Mouse (Mus musculus): ENCODE results near the gene Rbbp8nl. TPM values are rescaled to one million over a fixed set of nuclear protein-coding genes. Genes with fewer than 3 reads are reported as not detected.

Rbbp8nl gene
- polyA plus RNA-seq, 1 experiment from 2014 or later: not detected

DNA sequence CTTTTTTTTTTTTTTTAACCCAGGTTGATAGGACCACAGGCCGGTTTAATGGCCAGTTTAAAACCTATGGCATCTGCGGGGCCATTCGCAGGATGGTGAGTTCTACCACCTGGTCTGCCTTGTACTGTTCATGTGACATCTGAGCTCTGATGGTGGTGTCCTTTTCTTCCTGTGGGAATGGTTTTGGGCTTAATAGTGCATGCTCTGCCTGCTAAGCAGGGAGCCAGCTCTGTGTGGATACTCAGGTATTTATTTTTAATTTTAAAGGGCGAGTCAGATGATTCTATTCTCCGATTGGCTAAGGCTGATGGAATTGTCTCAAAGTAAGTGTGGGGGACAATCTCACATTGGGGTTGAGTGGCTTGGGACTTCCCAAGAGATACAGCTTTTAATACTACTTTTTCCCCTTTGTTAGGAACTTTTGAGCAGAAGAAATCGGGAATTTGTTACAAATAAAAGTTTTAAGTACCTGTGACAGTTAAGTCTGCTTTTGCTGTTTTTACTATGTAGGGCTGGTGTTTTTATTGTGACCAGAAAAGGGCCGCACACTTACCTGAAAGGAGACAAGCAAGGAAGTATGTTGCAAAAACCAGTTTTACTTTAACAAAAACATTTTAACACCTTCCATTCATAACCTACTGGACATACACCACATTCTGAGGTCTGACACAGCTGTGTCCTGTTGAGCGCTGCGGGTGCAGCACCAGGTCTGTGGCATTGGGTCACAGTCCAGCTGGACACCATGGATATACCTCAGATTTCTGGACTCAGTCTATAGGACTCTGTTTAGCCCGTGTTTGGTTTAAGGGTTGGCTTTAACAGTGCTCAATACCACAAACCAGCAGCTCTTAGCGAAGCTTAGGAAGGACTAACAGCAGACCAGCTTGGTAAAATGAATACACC, 31.5 kb downstream of the Rbbp8nl start:
- H3K79me2 ChIP-seq (ENCODE audit: inconsistent target): peaks cover 14% of the 10 kb centered on the region
- H3K36me3 ChIP-seq (ENCODE audit: inconsistent target): peaks cover 7% of the 10 kb centered on the region; the same call in 1 of the 2 replicates
- H3K27ac ChIP-seq: peak overlapping the region; percentile 49
- peak overlapping the region; percentile 96 for H3K4me3 ChIP-seq (ENCODE audit: inconsistent target)
- WGBS (ENCODE audit: missing documents): 61% methylated on average over 11 of the region's 11 CpGs

DNA sequence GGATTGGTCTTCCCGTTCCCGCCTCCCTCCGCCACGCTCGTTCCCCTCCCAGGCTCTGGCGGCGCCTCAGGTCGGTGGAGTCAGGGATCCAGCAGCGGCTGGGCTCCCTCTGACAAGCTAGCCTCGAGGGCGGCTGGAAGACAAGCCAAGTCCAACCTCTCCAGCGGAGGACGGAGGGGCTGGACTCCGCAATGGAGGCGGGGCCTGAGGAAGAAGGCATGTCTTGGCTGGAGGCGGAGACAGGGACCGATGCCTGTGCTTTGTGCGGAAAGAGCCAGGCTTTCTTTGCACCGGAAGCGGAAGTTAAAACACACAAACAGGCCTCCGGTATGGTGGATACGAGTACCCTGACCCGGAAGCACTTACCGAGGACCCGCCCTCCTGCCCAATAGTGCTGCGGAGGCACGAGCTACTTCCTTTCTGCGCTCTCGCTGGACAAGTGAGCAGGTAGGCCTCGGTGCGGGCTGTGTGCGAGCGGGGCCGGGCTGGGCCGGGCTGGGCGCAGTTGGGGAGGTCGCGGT, 32.6 kb downstream of the Rbbp8nl start, which contains the start of gene Rps21:
Rps21 (plus strand) TSS at position 377 of the 521 bp plus-strand sequence.
- Histone ChIP-seq H3K79me2 (ENCODE audit: inconsistent target) (peaks cover 14% of the 10 kb centered on the region), H3K4me3 (ENCODE audit: inconsistent target) (peak within 1 kb of the TSS; percentile 96), H3K27ac (peak within 1 kb of the TSS; percentile 71), H3K36me3 (ENCODE audit: inconsistent target) (peaks cover 7% of the 10 kb centered on the region; the same call in 1 of the 2 replicates)
- WGBS (ENCODE audit: missing documents): 2% methylated on average over 38 of the region's 38 CpGs

DNA sequence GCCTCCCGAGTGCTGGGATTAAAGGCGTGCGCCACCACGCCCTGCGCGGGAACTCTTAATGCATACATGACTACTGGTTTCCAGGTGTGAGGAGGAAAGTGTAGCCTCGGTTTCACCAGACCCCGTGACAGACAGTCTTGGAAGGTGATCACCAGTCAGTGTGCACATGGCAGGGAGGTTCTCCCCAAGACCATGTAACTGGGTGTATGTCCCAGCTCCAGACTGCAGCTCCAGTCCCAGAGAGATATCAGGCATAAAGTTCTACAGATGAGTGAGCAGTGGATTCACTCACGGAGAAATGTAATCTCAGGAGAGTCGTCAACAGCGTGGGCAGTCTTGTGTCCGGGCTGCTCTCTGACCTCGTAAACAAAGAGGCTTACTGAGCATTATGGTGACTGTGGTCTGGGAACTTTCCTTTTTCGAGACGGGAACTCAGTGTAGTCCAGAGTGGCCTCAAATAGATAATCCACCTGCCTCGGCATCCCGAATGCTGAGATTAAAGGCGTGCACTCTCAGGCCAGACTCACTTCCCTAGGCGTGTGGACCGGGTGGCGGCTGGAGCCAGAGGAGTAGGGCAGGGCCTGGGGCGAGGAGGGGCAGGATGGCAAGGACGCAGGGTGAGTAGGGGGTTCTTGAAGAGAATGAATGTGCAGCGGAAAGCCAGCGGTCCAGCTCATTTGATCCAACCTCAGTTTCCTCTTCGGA, 33.2 kb downstream of the Rbbp8nl start:
- Histone ChIP-seq H3K36me3 (ENCODE audit: inconsistent target) (peaks cover 7% of the 10 kb centered on the region; the same call in 1 of the 2 replicates), H3K27ac (peak overlapping the region; percentile 71), H3K4me3 (ENCODE audit: inconsistent target) (peak overlapping the region; percentile 55), H3K79me2 (ENCODE audit: inconsistent target) (peaks cover 14% of the 10 kb centered on the region)
- WGBS (ENCODE audit: missing documents): 23% methylated on average over 25 of the region's 26 CpGs

DNA sequence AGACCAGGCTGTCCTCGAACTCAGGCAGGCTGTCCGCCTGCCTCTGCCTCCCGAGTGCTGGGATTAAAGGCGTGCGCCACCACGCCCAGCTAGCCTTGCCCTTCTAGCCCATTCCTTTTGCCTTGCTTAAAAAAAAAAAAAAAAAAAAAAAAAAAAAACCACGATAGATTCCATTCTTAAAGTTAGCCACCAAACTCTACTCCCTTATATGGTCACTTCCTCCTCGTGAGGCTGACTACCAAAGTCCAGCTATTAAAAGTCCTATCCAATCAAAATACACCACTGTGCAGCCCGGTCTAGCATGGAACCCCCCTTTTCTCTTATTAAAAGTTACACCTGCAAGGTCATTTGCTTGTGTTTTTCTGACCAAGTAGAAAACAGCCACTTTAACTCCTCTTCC, 34.0 kb downstream of the Rbbp8nl start:
- peak overlapping the region; percentile 71; the same call in 1 of the 2 replicates for H3K27ac ChIP-seq
- peaks cover 3% of the 10 kb centered on the region; the same call in 1 of the 2 replicates for H3K36me3 ChIP-seq (ENCODE audit: inconsistent target)
- peak overlapping the region; percentile 55; the same call in 1 of the 2 replicates for H3K4me3 ChIP-seq (ENCODE audit: inconsistent target)
- peaks cover 14% of the 10 kb centered on the region for H3K79me2 ChIP-seq (ENCODE audit: inconsistent target)
- 52% methylated on average over 2 of the region's 9 CpGs for WGBS (ENCODE audit: missing documents)

DNA sequence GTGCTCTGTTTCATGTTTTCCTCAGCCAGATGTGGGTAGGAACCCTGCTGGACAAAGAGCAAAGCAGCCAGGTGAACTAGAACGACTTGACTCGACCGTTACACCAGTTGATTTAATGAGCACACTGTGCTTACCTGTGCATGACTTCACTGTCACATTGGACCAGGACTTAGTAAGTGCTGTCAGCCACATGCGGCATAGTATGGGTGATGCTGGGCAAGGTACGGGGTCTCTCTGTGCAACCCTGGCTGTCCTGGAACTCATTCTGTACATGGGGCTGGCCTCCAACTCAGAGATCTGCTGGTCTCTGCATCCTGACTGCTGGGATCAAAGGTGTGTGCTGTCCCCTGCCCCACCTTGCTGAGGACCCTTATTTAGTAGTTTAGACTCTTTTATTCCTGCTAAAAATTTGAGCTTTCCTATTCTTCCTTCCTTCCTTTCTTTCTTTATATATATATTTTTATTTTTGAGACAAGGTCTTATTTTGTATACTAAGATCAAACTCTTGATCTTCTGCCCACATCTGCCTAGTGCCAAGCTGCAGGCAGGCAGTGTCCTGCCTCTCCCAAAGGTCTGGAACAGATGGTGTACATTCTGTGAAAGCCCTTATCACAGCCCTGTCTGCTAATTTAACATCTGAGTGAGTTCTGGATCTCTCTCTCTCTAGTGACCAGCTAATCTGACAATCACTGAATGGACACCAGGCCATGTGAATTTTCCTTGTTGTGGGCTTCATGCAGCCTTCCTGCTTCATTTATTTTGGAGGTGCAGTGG, 35.1 kb downstream of the Rbbp8nl start:
- Histone ChIP-seq H3K27ac (no peak overlapping the region), H3K36me3 (ENCODE audit: inconsistent target) (no peaks in the 10 kb centered on the region; the same call in 1 of the 2 replicates), H3K4me3 (ENCODE audit: inconsistent target) (no peak overlapping the region), H3K79me2 (ENCODE audit: inconsistent target) (peaks cover 14% of the 10 kb centered on the region)
- 94% methylated on average over 5 of the region's 5 CpGs for WGBS (ENCODE audit: missing documents)

DNA sequence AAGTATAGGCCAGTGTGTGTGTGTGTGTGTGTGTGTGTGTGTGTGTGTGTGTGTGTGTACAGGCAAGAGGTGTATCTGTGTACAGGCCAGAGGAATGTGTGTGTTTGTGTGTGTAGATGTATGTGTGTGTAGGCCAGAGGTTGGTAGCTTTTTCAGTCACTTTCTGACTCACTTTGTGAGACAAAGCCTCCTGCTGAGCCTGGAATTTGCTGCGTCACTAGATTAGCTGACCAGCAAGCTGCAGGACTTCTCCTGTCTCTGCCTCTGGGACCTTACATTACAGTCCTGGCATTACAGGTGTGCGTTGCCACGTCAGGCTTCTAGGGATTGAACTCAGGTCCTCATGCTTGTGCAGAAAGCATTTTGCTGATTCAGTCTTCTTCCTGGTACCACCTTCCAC, 37.8 kb downstream of the Rbbp8nl start:
- Histone ChIP-seq H3K27ac (no peak overlapping the region), H3K79me2 (ENCODE audit: inconsistent target) (no peaks in the 10 kb centered on the region), H3K36me3 (ENCODE audit: inconsistent target) (no peaks in the 10 kb centered on the region), H3K4me3 (ENCODE audit: inconsistent target) (no peak overlapping the region)
- WGBS (ENCODE audit: missing documents): 85% methylated on average over 3 of the region's 3 CpGs

DNA sequence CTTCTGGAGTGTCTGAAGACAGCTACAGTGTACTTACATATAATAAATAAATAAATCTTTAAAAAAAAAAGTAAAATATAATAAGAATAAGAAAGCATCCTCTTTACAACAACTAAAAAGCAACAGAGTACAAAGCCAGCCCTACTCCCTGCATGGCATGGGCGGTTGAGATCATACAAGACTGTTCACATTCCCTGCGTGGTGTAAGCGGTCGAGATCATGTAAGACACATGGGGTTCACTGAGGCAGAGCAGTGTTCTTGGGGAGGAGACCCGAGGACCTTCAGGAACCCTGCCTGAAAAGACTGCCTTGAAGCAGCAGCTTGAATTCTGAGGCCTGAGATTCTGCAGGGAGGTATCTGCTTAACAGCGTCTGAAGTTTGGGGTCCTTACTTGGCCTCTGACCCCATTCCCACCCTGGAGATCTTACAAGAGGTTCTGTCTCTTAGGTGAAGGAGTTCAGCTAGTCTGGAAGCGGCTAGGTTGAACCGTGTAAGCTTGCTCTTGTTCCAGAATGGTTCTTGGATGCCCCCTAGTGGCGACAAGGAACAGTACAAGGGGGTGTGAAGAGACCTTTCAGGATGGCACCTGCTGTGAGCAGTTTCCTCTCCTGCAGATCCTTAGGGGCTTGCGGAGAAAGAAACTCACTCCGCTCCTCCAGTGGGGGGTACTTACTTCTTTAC, 38.6 kb downstream of the Rbbp8nl start:
- 32% methylated on average over 11 of the region's 11 CpGs for WGBS (ENCODE audit: missing documents)
- Histone ChIP-seq H3K4me3 (ENCODE audit: inconsistent target) (no peak overlapping the region), H3K79me2 (ENCODE audit: inconsistent target) (no peaks in the 10 kb centered on the region), H3K27ac (no peak overlapping the region), H3K36me3 (ENCODE audit: inconsistent target) (no peaks in the 10 kb centered on the region)

DNA sequence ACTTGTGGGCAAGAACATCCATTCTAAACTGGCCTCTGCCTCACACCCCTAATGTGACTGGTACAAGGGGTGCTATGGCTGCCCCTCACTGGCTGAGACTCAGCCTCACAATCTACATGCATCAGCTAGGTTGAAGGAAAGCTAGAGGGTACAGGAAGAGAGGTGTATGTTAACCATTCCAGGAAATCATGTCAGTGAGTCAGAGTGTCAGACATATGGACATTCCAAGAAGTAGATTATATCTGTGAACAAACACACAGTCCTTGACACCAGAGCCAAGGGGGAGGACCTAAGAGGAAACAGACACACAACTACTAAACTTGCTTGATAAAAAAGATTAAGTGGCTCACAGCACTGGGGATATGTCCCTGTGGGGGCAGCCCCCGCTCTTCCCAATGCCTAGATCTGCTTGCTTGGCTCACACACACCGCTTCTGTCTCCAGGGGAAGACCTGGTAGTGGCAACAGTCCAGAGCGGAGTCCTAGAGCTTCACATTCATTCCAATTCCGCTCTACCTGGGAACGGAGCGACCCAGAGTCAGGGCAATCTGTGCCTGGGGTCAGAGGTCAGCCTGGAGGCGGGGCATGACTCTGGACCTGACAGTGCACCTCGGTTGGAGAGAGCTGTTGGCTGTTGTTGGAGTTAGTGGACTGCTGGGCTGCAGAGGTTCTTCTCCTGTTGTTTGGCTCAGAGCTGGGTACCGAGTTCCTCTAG, 40.6 kb downstream of the Rbbp8nl start:
- 89% methylated on average over 9 of the region's 9 CpGs for WGBS (ENCODE audit: missing documents)
- Histone ChIP-seq H3K4me3 (ENCODE audit: inconsistent target) (no peak overlapping the region), H3K36me3 (ENCODE audit: inconsistent target) (no peaks in the 10 kb centered on the region), H3K27ac (no peak overlapping the region), H3K79me2 (ENCODE audit: inconsistent target) (no peaks in the 10 kb centered on the region)

DNA sequence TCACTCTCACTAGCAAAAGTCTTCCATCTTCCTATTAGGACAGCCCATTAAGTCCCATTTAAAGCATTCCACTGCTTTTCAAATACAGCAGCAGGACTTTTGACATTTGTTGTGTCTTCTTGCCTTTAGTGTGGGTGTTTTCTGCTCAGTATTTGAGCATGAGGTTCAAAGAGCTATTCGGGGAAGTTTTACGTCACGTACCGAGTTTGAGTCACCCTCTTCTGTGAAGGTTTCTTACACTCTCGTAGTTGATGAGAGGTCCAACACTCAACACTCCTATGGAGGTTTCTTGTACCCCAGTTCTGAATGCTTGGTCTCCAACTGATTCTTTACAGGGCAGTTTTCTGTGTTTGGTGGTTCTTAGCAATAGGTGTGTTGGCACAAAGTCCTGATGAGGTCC, 41.8 kb downstream of the Rbbp8nl start:
- H3K27ac ChIP-seq: no peak overlapping the region
- 93% methylated on average over 5 of the region's 5 CpGs for WGBS (ENCODE audit: missing documents)

DNA sequence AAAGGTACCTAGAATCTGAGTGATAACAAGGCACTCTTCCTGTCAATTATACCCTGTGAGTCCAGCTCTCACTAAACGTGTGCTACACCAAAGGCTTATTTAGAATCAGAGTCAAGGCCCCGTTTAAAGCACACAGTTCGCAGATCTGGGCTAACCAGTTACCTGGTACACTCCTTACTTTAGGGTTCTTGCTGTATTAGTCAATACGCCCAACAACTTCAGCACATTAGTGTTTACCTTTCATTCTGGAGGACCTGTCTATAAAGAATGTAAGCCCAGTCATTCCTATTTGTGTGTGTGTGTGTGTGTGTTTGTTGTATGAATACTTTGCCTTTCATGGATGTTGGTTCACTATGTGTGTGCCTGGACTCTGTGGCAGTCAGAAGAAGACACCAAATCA, 46.6 kb downstream of the Rbbp8nl start:
- Histone ChIP-seq H3K4me3 (ENCODE audit: inconsistent target) (no peak overlapping the region), H3K79me2 (ENCODE audit: inconsistent target) (no peaks in the 10 kb centered on the region), H3K27ac (no peak overlapping the region), H3K36me3 (ENCODE audit: inconsistent target) (no peaks in the 10 kb centered on the region)
- 91% methylated on average over 4 of the region's 4 CpGs for WGBS (ENCODE audit: missing documents)

More for the DNA sequence above, 41.8 kb downstream of the Rbbp8nl start:
- Histone ChIP-seq H3K4me3 (ENCODE audit: inconsistent target) (no peak overlapping the region), H3K36me3 (ENCODE audit: inconsistent target) (no peaks in the 10 kb centered on the region), H3K79me2 (ENCODE audit: inconsistent target) (no peaks in the 10 kb centered on the region)

DNA sequence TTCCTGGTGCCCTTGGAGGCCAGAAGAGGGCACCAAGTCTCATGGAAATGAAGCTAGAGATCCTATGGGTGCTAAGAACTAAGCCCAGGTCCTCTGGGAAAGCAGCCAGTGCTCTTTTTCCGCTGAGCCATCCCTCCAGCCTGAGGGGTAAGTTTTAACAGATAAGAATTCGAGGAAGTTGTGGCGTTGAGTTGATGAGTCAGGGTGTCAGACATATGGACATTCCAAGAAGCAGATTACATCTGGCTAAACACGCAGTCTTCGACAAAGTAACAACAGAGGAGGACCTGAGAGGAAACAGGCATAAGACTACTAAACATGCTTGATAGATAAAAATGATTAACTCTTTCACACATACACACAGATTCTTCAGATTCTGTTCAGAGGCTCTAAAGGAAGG, 51.1 kb downstream of the Rbbp8nl start:
- WGBS (ENCODE audit: missing documents): 43% methylated on average over 5 of the region's 5 CpGs
- H3K36me3 ChIP-seq (ENCODE audit: inconsistent target): no peaks in the 10 kb centered on the region

DNA sequence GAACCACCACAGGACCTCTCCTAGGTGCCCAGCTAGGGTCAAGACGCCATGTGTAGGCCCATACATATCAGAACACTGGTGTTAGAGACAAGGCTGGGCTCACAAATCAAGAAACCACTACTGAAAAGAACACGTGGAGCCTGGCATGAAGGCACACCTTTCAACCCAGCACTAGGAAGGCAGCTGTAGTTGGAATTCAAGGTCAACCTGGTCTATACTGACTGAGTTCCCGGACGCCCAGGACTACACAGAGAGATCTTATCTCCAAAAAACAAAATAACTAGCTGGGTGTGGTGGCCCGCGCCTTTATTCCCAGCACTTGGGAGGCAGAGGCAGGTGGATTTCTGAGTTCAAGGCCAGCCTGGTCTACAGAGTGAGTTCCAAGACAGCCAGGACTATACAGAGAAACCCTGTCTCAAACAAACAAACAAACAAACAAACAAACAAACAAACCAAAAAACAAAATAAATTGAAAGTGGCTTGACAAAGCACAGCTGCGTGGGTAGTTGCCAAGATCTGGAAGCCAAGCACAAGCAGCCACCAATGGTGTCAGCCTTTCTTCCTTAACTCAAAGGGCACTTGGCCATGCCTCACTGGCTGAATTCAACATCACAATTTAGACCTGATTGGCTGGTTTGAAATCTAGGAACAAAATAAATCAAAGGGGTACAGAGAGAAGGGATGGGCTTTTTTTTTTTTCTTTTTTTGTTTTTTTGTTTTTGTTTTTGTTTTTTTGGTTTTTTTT, 51.9 kb downstream of the Rbbp8nl start:
- no peak overlapping the region for H3K27ac ChIP-seq

More for the DNA sequence above, 51.1 kb downstream of the Rbbp8nl start:
- Histone ChIP-seq H3K4me3 (ENCODE audit: inconsistent target) (no peak overlapping the region), H3K27ac (no peak overlapping the region), H3K79me2 (ENCODE audit: inconsistent target) (no peaks in the 10 kb centered on the region)

DNA sequence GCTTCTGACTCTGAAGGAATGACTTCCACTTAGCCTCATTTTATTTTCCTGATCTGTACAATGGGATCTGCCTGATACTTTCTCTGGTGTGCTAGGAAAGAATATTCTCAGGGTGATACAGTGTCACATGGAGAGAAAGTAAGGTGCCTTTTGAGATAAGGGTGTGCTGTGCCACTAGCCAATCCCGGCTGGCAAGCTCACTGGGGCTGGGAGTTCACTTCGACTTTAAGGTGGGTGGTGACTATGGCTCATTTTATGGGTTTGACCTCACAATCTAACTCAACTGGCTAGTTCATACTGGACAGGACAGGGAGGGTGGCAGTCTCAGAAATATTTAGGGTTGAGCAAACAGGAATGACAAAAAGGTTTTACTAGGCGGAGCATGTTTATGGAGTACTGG, 52.7 kb downstream of the Rbbp8nl start:
- 87% methylated on average over 3 of the region's 3 CpGs for WGBS (ENCODE audit: missing documents)
- H3K27ac ChIP-seq: no peak overlapping the region
- H3K36me3 ChIP-seq (ENCODE audit: inconsistent target): no peaks in the 10 kb centered on the region
- no peaks in the 10 kb centered on the region for H3K79me2 ChIP-seq (ENCODE audit: inconsistent target)
- no peak overlapping the region for H3K4me3 ChIP-seq (ENCODE audit: inconsistent target)

More for the DNA sequence above, 51.9 kb downstream of the Rbbp8nl start:
- Histone ChIP-seq H3K4me3 (ENCODE audit: inconsistent target) (no peak overlapping the region), H3K79me2 (ENCODE audit: inconsistent target) (no peaks in the 10 kb centered on the region), H3K36me3 (ENCODE audit: inconsistent target) (no peaks in the 10 kb centered on the region)
- 94% methylated on average over 7 of the region's 7 CpGs for WGBS (ENCODE audit: missing documents)
